Mouse (Mus musculus) liver, embryonic 15.5 days (tissue): ENCODE measurements at regions not wholly inside any gene's neighbourhood (a gene's known extent, or its start where the extent isn't known, plus 50 kb on each side); places are given as distances from the start of the nearest gene placed in this dataset.
A peak's percentile ranks its signal among the peaks of the same experiment; 100 is the strongest.

Experiments
- ATAC-seq: fragments of 200-750 bp; cut with Nextera tagmentation; 2 replicates; pipeline ENCODE4 v1.8.0; 2017; ENCODE audit warnings: moderate number of reproducible peaks, mild to moderate bottlenecking, moderate library complexity; ENCODE audit not compliant: insufficient read depth
- H3K27ac ChIP-seq: fragments of 300-500 bp; sonication (generic); replicated peaks from 2 replicates; pipeline ENCODE4 v1.5.1; 2015; ENCODE audit warnings: mild to moderate bottlenecking, inconsistent platforms
- H3K27me3 ChIP-seq: fragments of 300-500 bp; sonication (generic); 2 replicates; pipeline ENCODE4 v1.6.1; 2015; ENCODE audit warnings: mild to moderate bottlenecking, inconsistent platforms
- H3K36me3 ChIP-seq: fragments of 300-500 bp; sonication (generic); replicated peaks from 2 replicates; pipeline ENCODE4 v1.6.1; 2015; ENCODE audit warnings: moderate library complexity, mild to moderate bottlenecking, inconsistent platforms
- H3K4me1 ChIP-seq: fragments of 300-500 bp; sonication (generic); replicated peaks from 2 replicates; pipeline ENCODE4 v1.6.1; 2015; ENCODE audit warnings: inconsistent platforms
- H3K4me2 ChIP-seq: fragments of 300-500 bp; sonication (generic); 2 replicates; pipeline ENCODE4 v1.6.1; 2015; ENCODE audit warnings: moderate library complexity, mild to moderate bottlenecking, inconsistent platforms
- H3K4me3 ChIP-seq: fragments of 300-500 bp; sonication (generic); replicated peaks from 2 replicates; pipeline ENCODE4 v1.5.1; 2015; ENCODE audit warnings: mild to moderate bottlenecking, inconsistent platforms
- H3K9ac ChIP-seq: fragments of 300-500 bp; sonication (generic); 2 replicates; pipeline ENCODE4 v1.6.1; 2015; ENCODE audit warnings: moderate library complexity, mild to moderate bottlenecking, inconsistent platforms
- H3K9me3 ChIP-seq: fragments of 300-500 bp; sonication (generic); replicated peaks from 2 replicates; pipeline ENCODE4 v1.6.1; 2016; ENCODE audit warnings: inconsistent platforms
- WGBS: fragments of 180-500 bp; shearing (Covaris S2); methylation state at CpG from one replicate; pipeline ENCODE4 v1.1.7; 2015; ENCODE audit warnings: mixed read lengths; ENCODE audit not compliant: insufficient replicate concordance; 5-methylcytosine and 5-hydroxymethylcytosine counted together

DNA sequence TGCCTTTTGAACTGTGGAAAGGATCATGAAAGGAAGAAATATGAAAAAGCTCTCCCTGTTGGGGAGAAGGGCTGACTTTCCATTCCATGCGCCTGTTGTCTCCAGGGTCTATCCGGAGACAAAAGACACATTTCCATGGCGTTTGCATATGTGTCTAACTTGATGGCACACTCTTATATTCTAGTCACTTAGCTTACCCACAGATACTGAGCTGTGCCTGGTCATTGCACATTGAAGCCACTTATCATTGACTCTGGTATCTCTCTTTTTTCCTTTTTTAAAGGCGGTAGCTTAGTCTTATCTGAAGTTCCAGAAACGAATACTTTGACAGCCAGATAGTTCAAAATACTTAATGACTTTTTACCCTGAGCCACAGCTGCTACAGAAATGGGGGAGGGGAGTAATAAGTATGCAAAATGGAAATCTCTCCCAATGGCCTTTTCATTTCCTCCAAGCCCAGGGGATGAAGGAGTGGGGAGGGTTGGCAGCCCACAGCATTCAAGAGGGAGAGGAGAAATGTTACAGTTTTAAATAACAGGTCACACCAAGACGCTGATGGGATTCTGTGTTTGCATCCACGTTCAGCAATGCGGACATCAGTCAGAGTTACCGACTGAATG lies 137.9 kb upstream of the Slc35f3 start:
- Histone ChIP-seq H3K4me2 (no peak overlapping the region), H3K36me3 (no peaks in the 10 kb centered on the region), H3K4me1 (0 out of 2 replicates have a peak, but pooled peaks cover 4% of the 10 kb centered on the region), H3K9ac (no peak overlapping the region), H3K9me3 (no peaks in the 10 kb centered on the region), H3K27me3 (no peaks in the 10 kb centered on the region), H3K4me3 (no peak overlapping the region), H3K27ac (no peak overlapping the region)
- WGBS = 45% methylated on average over 9 of the region's 9 CpGs
- ATAC-seq = peak; percentile 55; the same call in 1 of the 2 replicates

DNA sequence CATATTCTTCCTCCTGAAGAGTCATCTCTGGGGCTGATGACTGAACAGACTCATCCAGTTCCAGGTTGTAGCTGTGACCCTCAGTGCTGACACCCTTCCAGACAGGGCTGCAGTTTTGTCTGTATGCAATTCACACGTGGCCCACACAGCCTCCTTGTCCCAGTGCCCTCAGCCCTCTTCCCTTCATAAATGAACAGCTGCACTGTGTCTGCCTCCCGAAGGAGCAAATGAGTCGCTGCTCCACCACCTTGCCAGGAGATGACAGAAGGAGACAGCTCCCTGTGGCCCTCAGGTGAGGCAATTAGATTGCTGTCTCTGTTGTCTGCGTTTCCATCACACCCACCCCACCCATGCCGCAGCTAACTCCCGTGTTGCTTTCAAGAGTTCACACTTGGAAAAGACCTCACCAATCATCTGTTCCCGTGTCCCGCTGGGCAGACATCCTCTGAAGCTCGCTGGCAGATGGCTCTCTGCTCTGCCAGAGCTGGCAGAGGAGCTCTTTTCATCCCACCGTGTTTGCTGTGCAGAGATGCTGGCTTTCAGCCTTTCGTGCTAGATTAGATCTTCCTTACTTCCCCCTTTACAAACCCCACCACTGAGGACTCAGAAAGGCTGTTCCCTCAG lies 135.5 kb upstream of the Slc35f3 start:
- H3K4me3 ChIP-seq = no peak overlapping the region
- H3K27ac ChIP-seq = no peak overlapping the region
- 38% methylated on average over 11 of the region's 11 CpGs for WGBS
- 0 out of 2 replicates have a peak, but pooled peaks cover 4% of the 10 kb centered on the region for H3K4me1 ChIP-seq
- H3K36me3 ChIP-seq = no peaks in the 10 kb centered on the region
- H3K27me3 ChIP-seq = no peaks in the 10 kb centered on the region
- no peak overlapping the region for H3K9ac ChIP-seq
- no peaks in the 10 kb centered on the region for H3K9me3 ChIP-seq
- no peak for ATAC-seq
- no peak overlapping the region for H3K4me2 ChIP-seq

DNA sequence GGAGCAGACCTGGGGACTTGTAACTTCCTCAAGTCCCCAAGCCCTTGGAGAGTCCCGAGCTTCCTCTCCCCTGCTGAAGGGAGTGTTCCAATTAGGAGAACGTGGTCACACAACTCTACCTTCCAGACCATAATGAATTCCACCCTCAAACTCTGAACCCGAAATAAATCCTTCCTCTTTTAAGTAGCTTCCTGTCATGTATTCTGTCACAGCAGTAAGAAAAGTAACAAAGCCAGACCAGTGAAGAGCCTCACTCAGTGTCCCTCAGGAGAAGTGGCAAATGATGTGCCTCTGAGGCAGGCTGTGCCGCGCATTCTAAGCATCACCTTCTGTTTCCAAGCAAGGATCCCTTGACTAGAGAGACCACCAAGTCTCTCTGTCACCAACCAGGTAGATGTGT lies 134.4 kb upstream of the Slc35f3 start:
- Histone ChIP-seq H3K4me3 (no peak overlapping the region), H3K9ac (no peak overlapping the region), H3K4me1 (0 out of 2 replicates have a peak, but pooled peaks cover 4% of the 10 kb centered on the region), H3K27ac (no peak overlapping the region), H3K36me3 (no peaks in the 10 kb centered on the region), H3K4me2 (no peak overlapping the region), H3K27me3 (no peaks in the 10 kb centered on the region), H3K9me3 (no peaks in the 10 kb centered on the region)
- no peak for ATAC-seq
- 27% methylated on average over 5 of the region's 5 CpGs for WGBS

DNA sequence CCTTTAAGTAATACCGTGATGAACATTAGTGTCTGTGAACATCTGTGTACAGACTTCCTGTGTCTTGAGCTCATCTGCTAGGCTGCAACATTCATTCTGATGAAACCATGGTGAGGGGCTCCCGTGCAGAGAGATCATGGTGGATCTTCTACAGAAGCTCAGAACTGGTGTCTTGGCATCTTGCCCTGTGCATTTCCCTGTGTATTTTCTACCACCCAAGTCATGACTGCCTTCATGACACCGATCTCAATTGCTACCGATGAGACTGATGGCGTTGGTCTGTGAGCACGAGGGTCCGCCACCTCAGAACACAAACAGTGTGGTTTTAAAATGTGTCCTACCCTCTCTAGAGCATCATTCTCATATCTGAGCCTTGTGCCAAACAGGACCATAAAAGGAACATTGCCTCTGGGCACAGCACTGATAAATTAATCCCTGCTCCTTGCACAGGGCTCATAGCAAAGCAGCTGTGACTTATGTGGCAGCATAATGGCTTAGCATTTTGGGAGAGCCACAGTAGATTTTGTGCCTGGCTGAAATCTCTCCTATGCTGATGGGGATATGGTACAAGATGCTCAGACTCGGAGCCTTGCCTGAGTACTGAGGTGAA lies 132.8 kb upstream of the Slc35f3 start:
- no peak for ATAC-seq
- Histone ChIP-seq H3K4me1 (0 out of 2 replicates have a peak, but pooled peaks cover 4% of the 10 kb centered on the region), H3K9me3 (no peaks in the 10 kb centered on the region), H3K36me3 (no peaks in the 10 kb centered on the region), H3K4me3 (no peak overlapping the region), H3K27me3 (no peaks in the 10 kb centered on the region), H3K4me2 (no peak overlapping the region), H3K9ac (no peak overlapping the region), H3K27ac (no peak overlapping the region)
- 52% methylated on average over 8 of the region's 8 CpGs for WGBS

DNA sequence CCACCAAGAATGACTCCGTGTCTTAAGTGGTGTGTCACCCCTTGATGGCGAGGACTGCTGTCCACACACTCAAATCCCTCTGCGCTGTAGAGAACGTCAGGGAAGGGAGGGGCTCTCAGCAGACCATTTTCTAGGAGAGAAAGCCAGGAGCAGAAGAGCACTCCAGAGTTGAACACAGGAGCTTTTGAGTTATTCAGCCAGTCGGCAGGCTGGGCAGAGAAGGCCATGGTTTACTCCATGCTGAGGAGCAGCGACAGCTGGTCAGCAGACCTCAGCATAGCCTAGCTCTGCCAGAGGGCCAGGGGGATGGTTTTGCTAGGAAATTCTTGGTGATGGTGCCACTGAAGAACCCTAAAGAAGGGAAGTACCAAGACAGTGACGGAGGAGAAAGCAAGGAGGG lies 132.0 kb upstream of the Slc35f3 start:
- ATAC-seq = no peak
- 63% methylated on average over 7 of the region's 7 CpGs for WGBS
- Histone ChIP-seq H3K4me1 (no peaks in the 10 kb centered on the region), H3K27me3 (no peaks in the 10 kb centered on the region), H3K4me3 (no peak overlapping the region), H3K27ac (no peak overlapping the region), H3K4me2 (no peak overlapping the region), H3K9me3 (no peaks in the 10 kb centered on the region), H3K9ac (no peak overlapping the region), H3K36me3 (no peaks in the 10 kb centered on the region)

DNA sequence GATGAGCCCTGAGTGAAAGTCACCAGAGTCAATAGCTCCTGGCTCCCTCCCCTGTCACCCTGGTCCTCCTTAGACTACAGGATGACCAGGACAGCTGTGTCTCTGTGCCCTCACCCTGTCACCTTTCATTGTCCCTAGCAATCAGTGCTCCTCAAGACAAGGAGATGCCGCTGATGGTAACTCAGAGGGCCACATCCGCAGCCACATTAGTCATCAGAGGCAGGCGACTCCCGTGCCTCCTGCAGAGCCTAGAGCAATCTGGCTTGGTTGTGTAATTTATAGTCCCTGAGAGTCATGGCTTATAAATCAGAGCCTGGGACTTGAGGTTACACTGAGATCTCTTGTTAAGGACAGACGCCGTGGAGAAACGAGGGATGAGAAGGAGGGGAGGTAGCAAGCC lies 123.9 kb upstream of the Slc35f3 start:
- H3K4me3 ChIP-seq = no peak overlapping the region
- WGBS = 52% methylated on average over 7 of the region's 7 CpGs
- H3K36me3 ChIP-seq = no peaks in the 10 kb centered on the region
- H3K27ac ChIP-seq = no peak overlapping the region
- no peak for ATAC-seq
- H3K4me1 ChIP-seq = no peaks in the 10 kb centered on the region; the same call in 1 of the 2 replicates
- no peak overlapping the region for H3K4me2 ChIP-seq
- no peak overlapping the region for H3K9ac ChIP-seq
- no peaks in the 10 kb centered on the region for H3K9me3 ChIP-seq
- no peaks in the 10 kb centered on the region for H3K27me3 ChIP-seq

DNA sequence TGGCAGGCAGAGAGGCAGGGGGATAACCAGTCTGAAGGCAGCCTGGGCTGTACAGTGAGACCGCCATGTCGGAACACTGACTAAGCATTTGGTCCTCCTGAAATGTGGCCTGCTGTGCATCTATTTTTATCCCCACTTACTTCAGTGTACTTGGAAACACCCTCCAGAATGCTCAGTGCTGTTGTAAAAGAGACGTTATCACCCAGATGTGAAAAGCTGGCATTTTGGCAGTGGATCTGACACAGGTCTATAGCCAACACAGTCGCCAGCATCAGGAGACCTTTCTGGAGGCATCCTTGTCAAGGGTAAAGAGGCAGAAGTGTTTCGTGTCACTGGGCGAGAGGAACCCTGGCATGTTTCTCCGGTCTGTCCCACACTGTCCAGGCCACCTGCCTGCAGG lies 122.1 kb upstream of the Slc35f3 start:
- no peaks in the 10 kb centered on the region for H3K9me3 ChIP-seq
- H3K36me3 ChIP-seq = no peaks in the 10 kb centered on the region
- no peak overlapping the region for H3K9ac ChIP-seq
- H3K27me3 ChIP-seq = no peaks in the 10 kb centered on the region
- WGBS = 74% methylated on average over 7 of the region's 7 CpGs
- no peaks in the 10 kb centered on the region; the same call in 1 of the 2 replicates for H3K4me1 ChIP-seq
- no peak for ATAC-seq
- H3K27ac ChIP-seq = no peak overlapping the region
- H3K4me3 ChIP-seq = no peak overlapping the region
- H3K4me2 ChIP-seq = no peak overlapping the region

DNA sequence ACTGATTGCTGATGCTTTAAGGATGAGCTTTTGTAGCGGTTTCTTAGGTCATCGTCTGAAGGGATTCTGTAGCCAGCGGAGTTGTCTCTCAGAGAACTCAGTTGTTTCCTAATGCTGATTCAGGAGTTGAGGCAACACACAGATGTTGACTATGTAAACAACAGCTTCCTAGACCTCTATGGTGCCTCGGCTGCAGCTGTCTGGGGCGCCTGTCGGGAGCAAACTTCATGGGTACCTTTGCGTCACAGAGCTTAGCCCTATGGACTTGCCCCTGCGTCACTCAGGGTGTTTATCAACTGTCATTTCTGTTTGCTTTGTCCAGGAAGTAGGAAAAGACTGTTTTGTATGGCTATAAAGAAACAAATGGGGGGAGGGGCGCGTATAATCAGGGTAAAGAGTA lies 120.5 kb upstream of the Slc35f3 start:
- no peaks in the 10 kb centered on the region for H3K36me3 ChIP-seq
- no peaks in the 10 kb centered on the region for H3K27me3 ChIP-seq
- H3K9me3 ChIP-seq = no peaks in the 10 kb centered on the region
- no peak overlapping the region for H3K4me3 ChIP-seq
- H3K9ac ChIP-seq = no peak overlapping the region
- no peak overlapping the region for H3K27ac ChIP-seq
- WGBS = 59% methylated on average over 10 of the region's 10 CpGs
- H3K4me2 ChIP-seq = no peak overlapping the region
- ATAC-seq = no peak; the same call in 1 of the 2 replicates
- H3K4me1 ChIP-seq = no peaks in the 10 kb centered on the region; the same call in 1 of the 2 replicates

DNA sequence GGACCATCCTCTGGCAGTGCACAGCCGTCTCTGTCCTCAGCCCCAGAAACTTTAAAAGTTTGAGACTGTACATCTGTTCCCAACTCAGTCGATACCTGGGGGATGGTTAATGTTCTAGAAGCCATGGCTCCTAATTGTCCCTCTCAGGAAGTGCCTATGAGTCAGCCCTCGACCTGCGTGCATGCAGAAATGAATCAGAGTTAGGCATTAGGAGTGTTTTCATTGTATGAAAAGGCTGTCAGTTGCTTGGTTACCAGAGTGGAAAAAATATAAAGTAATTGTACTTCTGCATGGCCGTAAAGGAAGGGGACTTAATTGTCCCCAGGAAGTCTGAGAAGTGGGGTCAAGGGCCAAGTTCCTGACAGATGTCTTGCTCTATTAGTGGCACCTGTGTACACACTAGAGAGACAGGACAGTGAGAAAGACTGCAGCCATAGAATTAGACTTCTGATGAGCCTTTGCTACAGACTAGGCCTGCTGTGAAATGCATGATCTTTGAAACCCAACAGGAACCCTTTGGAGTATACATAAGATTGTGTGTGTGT lies 109.5 kb upstream of the Slc35f3 start:
- Histone ChIP-seq H3K27me3 (no peaks in the 10 kb centered on the region), H3K4me1 (no peaks in the 10 kb centered on the region), H3K36me3 (no peaks in the 10 kb centered on the region), H3K9me3 (no peaks in the 10 kb centered on the region), H3K4me2 (no peak overlapping the region), H3K4me3 (no peak overlapping the region), H3K9ac (no peak overlapping the region), H3K27ac (no peak overlapping the region)
- ATAC-seq = no peak
- WGBS = 44% methylated on average over 5 of the region's 5 CpGs

DNA sequence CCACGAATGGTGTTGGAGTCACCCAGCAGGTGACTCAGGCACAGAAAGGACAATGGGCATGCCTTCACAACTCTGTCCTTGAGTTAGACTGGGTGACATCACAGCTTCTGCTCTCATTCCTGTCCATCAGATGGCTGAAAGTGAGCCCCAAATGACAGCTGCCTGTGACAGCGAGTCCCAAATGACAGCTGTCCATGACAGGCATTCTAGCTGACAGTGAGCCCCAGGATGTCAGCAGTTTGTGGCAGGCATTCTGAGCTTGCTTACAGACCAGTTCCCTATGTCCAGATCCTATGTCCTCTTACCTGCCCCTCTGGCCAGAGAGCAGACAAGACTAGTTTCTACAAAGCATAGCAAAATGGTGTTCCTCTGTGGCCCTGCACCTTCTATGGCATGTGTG lies 102.7 kb upstream of the Slc35f3 start:
- H3K27me3 ChIP-seq = no peaks in the 10 kb centered on the region
- WGBS = 73% methylated on average over 2 of the region's 2 CpGs
- no peak overlapping the region for H3K9ac ChIP-seq
- no peaks in the 10 kb centered on the region for H3K9me3 ChIP-seq
- no peaks in the 10 kb centered on the region for H3K4me1 ChIP-seq
- ATAC-seq = no peak
- H3K4me3 ChIP-seq = no peak overlapping the region
- H3K4me2 ChIP-seq = no peak overlapping the region
- H3K36me3 ChIP-seq = no peaks in the 10 kb centered on the region
- H3K27ac ChIP-seq = no peak overlapping the region

DNA sequence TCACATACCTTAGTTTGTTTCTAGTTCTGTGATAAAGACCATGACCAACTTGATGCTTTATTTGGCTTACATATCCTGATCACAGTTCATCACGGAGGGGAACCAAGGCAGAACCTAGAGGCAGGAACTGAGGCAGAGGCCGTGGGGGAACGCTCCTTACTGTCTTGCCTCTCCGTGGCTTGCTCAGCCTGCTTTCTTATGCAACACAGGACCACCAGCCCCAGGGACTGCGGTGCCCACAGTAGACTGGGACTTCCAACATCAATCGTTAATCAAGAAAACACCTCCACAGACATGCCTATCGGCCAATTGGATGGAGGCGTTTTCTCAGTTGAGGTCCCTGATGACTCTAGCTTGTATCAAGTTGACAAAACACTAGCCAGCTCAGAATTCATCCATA lies 87.8 kb upstream of the Slc35f3 start:
- H3K4me2 ChIP-seq = no peak overlapping the region
- H3K9me3 ChIP-seq = no peaks in the 10 kb centered on the region
- H3K27me3 ChIP-seq = no peaks in the 10 kb centered on the region
- H3K4me3 ChIP-seq = no peak overlapping the region
- no peak overlapping the region for H3K27ac ChIP-seq
- no peak for ATAC-seq
- 71% methylated on average over 8 of the region's 8 CpGs for WGBS
- no peak overlapping the region for H3K9ac ChIP-seq
- H3K4me1 ChIP-seq = no peaks in the 10 kb centered on the region
- no peaks in the 10 kb centered on the region for H3K36me3 ChIP-seq
